Mouse (Mus musculus) stomach, postnatal 0 days (tissue): ENCODE data around the gene Mrps2.

Source experiments
- CTCF ChIP-seq: IDR thresholded peaks from 2 replicates; pipeline ENCODE4 v1.5.1; 2016; ENCODE audit warnings: antibody characterized with exemption, low read depth, mild to moderate bottlenecking, moderate library complexity
- EP300 ChIP-seq: optimal IDR thresholded peaks from 2 replicates; pipeline ENCODE3; 2016; ENCODE audit warnings: antibody characterized with exemption

DNA sequence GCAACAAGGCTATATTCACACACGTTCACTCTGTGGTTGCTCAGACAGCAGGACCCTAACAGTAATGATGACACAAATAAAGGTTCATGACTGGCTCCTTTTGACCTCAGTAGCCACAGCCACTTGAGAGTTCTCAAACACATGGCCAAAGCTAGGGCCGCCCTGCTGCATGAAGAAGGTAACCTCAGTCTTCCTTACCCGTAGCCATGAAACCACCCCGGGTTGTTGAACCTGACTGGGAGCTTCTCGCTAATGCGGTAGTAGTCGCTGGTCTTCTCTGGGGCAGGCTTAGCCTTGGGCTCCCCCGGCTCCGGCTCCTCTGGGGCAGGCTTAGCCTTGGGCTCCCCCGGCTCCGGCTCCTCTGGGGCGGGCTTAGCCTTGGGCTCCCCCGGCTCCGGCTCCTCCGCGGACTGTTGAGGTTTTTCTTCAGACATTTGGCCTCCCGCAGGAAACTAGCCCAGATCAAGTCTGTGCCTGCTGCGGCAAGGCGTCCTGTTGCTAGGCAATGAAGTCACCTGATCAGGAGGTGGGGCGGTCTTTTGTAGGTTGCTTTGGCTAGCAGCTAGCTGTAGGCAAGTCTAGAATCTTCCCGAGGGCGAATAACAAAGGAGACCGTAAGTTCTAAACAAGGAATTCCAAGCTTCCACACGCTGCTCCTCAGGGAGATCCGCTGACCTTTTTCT, 1.9 kb upstream of the Mrps2 start, which contains the start of gene 1700007K13Rik:
- TF ChIP-seq CTCF, result no peak
- TF ChIP-seq EP300, result no peak
